Mouse (Mus musculus) heart, postnatal 4 days (tissue): ENCODE data around the gene Cdc34. TPM values are rescaled to one million over a fixed set of nuclear protein-coding genes. Genes with fewer than 3 reads are reported as not detected.
A peak's percentile ranks its signal among the peaks of the same experiment; 100 is the strongest.

ENCODE experiments used
- DNase-seq: peaks from one replicate; pipeline ENCODE4 v3.0.0; 2021
- total RNA-seq, 2 experiments: library from RNA; stranded (reverse); gene quantifications; 2 replicates each; pipeline ENCODE4 v1.2.3; 2021

Gene Cdc34
- total RNA-seq, 2 experiments from 2014 or later: 134 to 145 TPM

DNA sequence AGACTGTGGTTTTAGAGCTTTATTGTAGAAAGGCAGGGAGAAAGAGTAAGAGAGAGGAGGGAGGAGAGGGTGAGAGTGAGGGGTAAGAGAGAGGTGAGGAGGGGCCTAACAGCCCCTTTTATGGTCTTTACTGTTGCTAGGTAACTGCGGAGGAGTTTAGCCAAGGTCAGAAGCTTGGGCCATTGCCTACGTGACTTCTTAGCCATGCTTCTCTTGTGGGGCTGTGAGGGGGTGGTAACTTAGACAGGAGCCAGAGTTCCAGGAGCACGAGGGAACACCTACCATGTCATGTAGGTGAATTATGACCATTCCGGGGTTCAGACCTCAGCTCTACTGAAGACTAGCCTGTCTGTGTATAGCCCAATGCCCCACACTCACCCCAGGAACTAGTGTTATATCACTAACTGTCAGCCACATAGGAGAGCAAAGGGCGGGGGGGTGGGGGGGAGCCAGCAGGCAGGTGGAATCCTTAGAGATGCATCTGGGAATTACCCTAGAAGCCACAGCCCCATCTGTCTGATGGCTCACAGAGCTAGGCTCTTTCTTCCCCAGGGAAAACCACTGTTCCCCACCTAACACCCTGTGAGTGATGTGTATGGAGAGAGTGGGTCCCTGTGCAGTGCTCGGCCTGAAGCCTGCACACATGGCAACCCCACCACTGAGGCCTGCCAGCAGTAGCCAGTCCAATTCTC is 10.5 kb upstream of the Cdc34 start:
- DNase-seq: no peak

DNA sequence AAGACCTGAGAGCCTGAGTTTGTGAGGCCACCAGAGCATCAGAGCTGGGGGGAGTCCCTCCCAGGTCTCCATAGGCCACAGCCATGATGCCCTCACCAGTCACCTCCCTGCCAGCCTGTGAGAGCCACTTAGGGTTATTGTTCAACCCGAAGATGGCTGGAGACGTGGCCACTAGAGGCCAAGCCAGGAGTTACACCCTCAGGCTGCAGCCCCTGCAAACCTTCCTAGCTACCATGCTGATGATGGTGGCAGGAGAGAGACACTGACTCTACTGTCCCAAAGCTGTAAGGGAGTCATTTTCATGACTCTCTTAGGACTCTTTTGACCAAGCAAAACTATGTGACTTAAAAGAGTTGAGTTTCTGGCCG is 9.9 kb upstream of the Cdc34 start:
- DNase-seq: no peak

DNA sequence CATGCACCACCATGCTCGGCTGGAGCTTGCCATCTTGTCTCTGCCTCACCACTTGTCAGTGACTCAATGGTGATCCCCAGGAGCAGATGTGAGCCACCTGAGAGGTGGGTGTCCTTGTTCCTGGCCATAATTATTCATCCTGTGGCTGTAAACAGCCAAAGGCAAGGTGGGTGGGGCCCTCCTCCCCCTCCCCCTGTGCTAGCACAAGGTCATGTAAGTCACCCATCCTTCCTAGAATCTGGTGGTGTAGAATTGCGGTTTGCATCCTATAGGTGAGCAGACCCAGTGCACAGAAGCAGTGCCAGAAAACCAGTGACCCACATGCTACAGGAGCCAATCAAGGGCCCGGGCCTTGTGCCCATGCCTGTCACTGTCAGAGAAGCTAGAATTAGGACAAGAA is 8.9 kb upstream of the Cdc34 start:
- DNase-seq: no peak

DNA sequence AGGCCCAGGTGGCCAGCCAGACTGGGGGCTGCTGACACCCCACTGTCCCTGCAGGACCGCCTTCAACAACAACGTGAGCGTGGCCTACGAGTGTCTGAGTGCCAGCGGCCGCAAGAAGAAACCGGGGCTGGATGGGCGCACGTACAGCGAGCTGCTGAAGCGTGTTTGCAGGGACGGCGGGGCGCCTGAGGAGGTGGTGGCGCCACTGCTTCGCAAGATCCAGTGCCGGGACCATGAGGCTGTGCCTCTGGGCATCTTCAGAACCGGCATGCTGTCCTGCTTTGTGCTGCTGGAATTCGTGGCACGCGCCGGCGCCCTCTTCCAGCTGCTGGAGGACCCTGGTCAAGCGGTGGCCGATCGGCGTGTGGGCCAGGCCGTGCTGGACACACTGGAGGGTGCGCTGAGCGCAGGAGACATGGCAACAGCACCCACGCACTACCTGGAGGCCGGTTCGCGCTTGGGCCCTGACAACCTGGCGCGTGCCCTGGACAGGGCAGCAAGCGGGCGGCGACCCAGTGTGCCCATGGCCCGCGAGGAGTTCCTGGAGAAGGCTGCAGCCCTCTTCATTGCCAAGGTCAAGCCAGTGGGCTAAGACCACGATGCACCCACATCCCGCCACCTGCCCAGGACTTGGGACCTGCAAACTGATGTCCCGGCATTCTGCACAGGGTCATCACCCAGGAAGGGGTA is 6.5 kb upstream of the Cdc34 start:
- DNase-seq: no peak

DNA sequence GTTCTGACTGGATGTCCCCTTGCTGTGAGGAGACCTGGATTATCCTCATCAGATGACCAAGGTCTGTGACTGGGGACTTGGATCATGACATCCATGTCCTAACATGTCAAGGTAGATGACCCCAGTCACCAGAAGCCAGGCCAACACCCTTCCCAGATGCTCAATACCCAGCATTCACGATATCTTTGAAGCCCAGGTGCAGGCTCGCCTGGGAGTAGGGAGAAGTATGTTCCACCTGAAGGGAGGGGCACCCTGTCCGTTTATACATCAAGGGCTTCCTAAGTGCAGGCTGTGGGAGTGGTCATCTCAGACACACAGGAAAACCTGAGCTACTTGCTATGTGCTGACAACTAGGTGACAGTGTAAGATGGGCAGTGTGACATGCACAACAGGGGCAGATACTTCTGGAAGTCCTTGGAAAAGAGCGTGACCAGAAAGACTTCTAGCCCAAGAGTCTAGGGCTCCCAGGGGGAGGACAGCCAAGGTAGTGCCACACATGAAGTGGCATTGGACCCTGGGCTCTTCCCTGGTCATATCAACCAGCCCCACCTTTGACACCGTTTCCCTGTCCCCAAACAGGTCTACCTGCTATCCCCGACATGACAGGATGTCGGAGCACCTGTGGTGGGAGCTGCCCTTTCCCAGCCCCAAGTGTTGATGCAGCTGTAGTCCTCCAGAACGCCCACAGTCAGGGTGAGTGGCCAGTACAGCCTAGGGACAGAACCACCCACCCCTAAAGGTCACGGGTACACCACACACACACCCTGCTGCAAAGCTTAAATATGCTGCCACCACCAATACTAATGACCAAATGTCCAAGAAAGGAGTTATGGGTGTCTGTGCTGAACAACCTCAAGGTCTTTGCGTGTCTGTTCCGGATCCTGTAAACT is 1.1 kb upstream of the Cdc34 start:
- no peak for DNase-seq

DNA sequence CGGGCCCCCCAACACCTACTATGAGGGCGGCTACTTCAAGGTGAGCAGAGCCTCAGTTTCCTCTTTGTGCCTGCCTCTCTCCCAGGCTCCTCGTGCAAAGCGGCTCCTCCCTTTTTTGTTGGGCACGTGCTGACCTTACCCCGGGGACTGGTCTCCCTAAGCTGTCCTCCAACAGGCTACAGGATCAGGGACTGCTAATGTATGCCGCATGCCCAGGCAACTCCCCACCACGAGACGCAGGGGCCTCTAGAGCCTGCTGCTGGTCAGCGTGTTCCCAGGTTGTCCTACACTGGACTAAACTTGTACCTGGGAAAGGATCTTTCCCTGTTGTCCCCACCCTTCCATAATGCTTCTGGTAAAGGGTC is 538 bp downstream of the Cdc34 start:
- DNase-seq: peak; percentile 44

DNA sequence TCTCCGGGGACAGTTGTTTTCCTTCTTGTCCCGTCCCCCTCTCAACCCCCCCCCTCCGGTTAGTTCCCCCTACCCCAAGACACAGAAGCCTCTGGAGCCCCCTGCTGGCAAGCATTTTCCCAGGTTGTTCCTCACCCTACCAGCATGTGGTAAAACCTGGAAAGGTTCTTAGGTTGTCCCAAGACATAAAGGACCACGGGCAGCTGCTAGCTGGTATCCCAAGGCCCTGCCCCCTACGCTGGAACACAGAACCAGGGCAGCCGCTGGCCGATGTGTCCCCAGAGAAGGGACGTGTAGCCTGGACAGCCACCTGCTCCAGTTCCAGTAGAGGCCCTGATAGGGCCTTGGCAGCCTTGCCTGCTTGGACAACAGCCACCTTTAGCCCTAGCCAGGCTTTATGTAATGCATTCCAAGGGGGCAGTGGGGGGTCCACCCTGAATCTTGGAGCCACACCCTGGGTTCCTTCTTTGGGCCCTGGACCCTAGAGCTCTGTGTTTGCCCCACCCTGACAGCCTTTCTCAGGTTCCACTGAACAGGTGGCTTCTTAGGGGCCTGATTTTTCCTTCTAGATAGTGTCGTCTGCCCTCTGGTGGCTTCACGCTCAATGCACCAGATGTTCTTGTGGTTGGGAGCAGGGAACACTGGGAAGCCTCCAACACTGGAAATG is 1.1 kb downstream of the Cdc34 start:
- DNase-seq: peak; percentile 82

DNA sequence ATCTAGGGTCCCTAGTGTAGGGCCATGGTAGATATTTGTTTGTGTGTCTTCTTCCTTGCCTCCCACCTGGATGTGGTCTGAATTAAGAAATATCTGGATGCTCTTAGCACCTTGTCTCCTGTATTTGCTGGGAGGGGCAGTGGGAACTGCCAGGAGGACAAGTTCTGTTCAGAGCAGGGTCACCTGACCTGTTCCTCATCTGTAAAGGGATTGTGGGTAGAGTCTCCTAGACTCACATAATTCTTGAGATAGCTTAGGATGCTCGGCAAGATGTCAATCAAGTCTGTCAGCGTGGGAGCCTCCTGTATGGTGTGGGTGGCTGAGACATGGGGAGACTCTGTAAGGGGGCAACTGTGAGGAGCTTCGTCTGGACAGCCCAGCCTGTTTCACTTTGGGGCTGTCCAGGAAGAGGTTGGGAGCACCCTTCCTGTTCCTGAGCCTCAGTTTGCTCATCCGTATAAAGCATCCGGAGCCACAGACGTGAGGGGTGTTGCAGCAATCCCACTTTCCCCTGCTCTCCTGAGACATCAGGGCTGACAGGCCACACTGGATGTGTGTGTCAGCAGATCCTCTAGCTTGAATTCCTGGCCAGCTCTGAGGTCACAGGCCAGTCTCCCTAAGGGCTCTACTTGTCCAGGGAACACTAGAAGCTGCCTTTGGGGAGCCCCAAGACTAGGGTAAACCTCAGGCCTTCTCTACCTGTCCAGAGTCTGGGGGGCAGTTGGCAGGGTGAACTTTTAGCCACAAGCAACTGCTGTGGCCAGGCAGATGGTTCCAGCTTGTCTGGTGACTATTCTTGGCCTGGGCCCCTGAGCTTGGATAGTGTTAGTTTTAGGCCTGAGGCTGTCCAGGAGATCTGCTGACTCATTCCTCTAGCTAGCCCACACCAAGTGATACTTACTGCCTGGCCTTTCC is 2.0 kb downstream of the Cdc34 start:
- no peak for DNase-seq

DNA sequence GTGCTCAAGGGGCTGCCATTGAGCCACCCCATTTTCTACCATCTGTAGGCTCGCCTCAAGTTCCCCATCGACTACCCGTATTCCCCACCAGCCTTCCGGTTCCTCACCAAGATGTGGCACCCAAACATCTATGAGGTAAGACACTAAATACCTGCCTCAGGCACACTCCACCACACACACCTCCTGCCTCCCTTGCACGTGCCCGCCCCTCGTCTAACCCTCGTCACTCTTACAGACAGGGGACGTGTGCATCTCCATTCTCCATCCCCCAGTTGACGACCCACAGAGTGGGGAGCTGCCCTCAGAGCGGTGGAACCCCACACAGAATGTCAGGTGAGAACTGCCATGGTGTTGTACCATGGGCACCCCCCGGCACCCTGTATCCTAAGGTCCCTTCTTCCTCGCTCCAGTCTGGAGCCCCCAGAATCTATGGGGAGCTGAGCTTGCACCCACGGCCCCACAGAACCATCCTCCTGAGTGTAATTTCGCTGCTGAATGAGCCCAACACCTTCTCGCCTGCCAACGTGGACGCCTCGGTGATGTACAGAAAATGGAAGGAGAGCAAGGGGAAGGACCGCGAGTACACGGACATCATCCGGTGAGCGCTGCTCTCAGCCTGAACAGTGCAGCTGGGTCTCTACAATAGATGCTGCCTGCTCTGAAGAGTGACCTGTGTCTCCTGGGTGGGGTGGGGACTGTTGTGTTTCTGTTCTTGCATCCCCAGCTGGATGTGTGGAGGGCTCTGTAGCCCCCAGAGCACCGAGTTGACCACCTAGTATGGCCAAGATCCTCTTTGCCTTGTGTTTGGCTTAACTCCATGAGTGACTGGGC is 3.0 kb downstream of the Cdc34 start:
- DNase-seq: no peak

DNA sequence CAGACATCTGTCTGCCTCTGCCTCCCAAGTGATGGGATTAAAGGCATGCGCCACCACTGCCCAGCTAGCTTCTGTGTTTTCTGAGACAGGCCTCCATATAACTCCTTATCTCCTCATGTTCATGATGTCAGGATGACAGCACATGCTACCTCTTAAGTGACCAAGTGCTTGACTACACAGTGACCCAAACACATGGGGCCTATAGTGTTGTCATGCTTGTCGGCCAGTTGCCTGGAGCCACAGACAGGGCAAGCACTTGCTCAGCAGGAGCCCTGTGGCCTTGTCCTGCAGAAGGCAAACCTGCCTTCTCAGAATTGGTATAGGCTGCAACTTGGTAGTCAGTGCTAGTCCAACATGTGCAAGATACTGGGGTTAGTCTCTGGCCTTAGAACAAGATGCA is 4.2 kb downstream of the Cdc34 start:
- no peak for DNase-seq

DNA sequence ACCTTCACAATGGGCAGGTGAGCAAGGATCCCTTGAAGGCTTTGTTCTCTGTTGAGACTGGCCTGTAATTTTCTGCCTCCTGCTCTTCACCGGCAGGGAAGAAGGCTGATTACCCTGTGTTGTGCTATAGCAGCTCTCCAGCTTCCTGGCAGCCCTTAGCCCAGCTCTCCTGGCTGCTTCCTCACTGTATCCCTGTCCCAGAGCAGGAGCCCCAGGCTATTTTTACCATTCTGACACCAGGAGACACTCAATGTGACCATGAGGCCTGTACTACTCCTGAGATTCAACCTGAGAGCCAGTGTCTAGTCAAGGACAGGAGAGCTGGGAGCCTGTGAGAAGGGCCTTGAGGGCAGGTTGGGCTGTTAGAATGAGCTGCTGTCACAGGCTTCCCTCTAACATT is 4.7 kb downstream of the Cdc34 start:
- DNase-seq: peak; percentile 53

DNA sequence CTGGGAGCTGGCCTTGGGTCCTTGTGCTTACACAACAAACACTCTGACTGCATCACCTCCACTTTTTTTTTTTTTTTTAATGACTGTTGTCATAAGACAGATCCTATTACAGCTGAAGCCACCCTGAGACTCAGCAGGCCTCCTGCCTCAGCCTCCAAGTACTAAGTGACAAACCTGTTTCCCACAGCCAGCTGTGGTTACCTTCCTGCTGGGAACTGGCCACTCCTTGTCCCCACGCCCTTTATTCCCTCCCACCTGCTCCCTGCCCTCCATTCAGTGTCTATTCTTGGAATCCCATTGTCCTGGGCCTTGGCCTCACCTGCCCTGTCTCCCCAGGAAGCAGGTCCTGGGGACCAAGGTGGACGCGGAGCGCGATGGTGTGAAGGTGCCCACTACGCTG is 5.5 kb downstream of the Cdc34 start:
- no peak for DNase-seq

DNA sequence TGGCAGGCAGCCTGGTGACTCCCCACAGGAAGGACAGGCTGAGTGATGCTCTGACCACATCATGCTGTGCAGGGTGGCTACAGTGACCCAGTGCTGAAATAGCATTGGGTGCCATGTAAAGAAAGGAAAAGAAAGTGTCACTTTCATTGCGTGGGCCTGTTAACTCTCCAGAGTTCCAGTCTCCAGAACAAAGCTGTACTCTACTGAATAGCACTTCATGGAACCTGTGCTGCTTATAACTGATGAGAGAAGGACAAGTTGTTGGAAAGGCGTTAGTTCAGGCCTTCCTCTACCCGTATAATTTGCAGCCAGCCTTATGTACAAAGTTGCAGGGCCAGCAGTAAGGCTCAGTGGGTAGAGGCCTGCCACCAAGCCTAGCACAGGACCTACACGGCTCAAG is 6.7 kb downstream of the Cdc34 start, which contains the start of gene Gzmm:
Gene Gzmm, plus strand, starts transcription at position 301 of the 400 bp plus-strand sequence.
- no peak for DNase-seq

DNA sequence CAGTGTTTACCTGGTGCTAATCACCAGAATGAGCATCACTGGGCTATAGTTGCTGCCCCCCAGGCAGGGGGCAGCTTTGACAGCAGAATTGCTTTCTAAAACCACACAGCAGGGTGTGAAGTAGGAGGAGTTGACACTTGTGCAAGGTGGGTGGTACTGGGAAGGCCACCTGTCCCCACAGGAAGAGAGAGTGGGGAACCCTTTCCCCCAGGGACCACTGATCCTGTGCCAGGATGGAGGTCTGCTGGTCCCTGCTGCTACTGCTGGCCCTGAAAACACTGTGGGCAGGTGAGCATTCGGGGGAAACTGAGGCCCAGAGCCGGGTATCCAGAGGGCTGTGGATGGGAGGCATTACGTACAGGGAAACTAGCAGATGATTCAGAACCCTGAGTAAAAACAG is 7.2 kb downstream of the Cdc34 start:
- DNase-seq: no peak

DNA sequence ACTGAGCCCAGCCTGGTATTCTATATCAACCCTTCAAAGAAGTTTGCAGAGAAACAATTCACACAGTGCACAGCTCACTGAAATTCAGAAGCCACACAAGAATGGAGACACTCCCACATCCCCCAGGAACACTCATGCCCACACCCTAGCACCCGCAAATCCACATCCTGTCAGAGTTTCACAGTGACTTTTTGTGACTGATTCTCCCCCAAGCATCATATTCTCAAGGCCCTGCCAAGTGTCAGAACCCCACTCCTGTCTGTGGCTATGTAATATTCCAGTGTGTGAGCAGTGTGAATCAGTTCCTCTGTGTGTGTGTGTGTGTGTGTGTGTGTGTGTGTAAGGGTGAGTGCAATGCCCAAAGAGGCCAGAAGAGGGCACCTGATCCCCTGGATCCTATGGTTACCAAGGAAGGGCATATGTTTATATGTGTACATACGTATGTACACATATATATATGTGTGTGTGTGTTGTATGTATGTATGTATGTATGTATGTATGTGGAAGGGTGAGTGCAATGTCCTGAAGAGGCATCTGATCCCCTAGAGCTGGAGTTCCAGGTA is 10.1 kb downstream of the Cdc34 start:
- DNase-seq: no peak

DNA sequence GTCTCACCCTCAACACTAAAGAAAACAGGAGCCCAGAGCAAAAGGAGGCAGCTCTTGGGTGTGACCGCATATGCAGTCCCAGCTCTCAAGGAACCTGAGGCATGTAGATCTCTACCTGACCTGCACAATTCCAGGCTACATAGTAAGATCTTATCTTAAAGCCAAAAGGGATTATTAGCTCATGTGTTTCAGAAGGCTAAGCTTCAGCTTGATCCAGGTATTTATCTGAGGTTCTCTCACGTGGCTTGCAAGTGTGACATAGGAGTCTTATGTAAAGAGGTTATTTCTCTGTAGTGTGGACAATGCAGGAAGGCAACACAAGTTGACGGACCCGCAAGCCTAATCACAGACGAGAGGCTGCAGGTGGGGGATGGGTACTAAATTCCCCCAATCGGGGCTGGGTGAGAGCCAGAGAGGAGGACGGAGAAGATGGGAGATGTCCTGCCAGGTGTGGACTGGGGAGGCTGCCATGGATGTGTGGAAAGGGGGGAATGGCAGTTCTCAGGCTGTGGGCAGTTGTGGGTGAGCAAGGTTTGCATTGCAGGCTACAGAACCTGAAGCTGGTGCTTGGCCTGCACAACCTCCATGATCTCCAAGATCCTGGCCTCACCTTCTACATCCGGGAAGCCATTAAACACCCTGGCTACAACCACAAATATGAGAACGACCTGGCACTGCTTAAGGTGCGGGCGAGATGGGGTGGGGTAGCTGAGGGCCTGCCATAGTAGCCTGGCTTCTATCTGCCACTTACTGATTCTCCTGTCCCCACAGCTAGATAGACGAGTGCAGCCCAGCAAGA is 11.8 kb downstream of the Cdc34 start:
- DNase-seq: no peak

DNA sequence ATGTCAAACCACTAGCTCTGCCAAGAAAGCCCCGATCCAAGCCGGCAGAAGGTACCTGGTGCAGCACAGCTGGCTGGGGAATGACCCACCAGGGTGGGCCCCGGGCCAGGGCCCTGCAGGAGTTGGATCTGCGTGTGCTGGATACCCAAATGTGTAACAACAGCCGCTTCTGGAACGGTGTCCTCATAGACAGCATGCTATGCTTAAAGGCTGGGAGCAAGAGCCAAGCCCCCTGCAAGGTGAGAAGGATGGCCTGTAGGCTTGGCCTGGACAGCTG is 12.3 kb downstream of the Cdc34 start:
- DNase-seq: no peak

DNA sequence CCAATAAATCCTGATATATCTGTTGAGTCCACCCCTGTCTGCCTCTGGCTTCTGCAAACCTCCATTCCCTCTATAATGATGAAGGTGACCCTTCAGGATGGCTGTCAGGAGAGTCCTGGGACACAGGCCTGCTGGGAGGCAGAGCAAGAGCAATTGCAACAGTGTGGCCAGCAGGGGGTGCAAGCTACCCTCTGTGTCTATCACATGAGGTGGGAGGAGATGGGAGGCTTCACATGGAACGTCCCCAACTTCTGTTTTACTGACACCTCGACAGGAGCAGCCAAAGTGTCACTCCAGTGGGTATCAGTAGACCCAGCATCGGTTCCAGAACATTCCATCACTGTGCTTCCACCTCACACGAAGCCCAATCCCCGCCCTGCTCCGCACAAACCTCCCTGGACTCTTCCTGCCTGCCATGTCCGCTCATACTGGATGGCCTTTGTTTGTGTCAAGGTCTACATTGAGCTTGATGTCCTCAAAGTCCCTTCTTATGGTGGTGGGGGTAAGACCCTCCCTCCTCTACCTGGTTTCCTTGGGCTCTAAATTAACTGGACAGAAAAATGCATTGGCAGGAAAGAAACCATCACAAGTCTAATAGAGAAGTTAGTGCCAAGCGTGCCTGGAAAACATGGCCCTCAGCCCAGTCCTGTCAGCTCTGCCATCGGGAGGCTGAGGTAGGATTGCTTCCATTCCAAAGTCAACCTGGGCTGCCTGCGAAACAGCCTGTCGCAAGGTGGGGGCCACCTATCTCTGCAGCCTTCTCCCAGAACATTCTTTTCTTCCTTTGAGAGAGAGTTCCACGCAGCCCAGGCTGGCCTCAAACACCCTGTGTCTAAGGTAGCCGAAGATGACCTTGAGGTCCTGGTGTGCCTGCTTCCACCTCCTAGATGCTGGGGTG is 13.5 kb downstream of the Cdc34 start:
- DNase-seq: peak; percentile 92

DNA sequence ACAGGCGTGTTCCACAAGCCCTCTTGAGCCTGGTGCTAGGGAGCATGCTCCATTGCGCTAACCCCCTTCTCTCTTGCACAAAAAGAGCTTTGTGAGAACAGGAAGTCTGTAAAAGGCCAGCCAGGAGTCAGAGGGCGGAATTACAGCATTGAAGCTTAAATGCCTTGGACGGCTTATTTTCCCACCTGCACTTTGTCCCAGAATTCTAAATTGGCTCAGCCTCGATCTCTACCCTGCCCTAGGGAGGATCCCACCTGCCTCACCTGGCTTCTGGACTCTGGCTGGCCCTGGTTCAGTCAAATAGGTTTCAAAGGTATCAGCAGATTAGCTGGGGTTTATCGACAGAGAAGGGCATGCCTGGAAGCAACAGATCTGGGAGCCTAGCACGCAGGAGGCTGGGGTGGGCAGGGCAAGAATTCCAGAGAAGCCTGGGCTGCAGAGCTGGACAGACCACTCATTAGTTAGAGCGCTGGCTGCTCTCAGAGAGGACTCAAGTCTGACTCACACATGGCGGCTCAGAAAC is 14.2 kb downstream of the Cdc34 start:
- DNase-seq: no peak
